Mouse (Mus musculus): ENCODE results near the gene Rasgef1c.

DNA sequence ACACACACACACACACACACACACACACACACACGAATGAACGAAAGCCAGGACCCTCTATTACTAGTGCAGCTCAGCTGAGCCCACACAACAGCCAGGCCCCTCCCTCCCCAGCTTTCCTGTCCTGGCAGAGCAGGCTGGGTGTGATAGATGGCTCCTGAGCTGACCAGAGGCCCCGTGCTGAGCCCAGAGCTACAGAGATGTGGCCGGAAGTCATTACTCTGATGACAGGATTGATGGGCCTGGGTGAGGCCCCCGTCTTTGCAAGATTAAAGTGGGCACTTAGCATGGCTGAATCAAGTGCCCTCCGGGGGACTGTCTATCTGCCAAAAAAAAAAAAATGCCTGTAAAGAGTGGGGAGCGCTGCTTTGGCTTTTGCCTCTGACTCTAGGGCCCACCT lies 30.2 kb downstream of the Rasgef1c start:
- no peak for TF ChIP-seq CTCF (IDR thresholded peaks at IDR 0.05; ENCODE audit: extremely low read depth, insufficient read length, insufficient replicate concordance, low read depth, low read length)
- TF ChIP-seq POLR2A (IDR thresholded peaks at IDR 0.05; ENCODE audit: low read depth, low read length): no peak

All from small intestine, adult 2 months (tissue).